Mouse (Mus musculus) liver, adult 10 weeks (tissue): Measurements from ENCODE around the gene Olfr397. TPM values are rescaled to one million over a fixed set of nuclear protein-coding genes. Genes with fewer than 3 reads are reported as not detected.

Source experiments
- polyA plus RNA-seq: library from polyadenylated mRNA; stranded (reverse); fragments of 350-450 nt; fragmentation: Illumina TruSeq; extraction: RNeasy Lipid Tissue Mini Kit (QIAGEN cat#74804); gene quantifications from one replicate; pipeline ENCODE4 v1.2.3, GENCODE M21; 2014; ENCODE audit warnings: low read depth, low replicate concordance

The Olfr397 gene
- not detected for polyA plus RNA-seq

DNA sequence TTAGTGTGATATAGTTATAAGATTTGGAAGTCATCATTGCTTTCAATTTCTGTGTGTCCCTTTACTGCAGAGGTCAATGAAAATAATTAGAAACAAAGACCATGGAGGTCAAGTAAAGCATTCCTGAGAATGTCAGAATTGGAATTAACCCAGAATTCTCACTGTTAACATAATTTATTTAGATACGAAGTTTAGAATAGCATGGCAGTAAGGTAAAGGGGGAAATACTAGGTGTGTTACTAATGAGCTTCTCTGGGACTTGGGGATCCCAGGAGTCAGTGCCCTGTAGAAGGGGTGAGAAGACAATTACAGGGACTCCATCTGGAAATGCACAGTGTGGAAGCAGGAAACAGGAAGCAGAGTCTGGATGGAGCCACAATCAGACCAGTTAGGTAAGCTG lies at the start of gene Olfr397:
TSS of gene Olfr397 (plus strand) at position 301 of the 400 bp plus-strand sequence.

DNA sequence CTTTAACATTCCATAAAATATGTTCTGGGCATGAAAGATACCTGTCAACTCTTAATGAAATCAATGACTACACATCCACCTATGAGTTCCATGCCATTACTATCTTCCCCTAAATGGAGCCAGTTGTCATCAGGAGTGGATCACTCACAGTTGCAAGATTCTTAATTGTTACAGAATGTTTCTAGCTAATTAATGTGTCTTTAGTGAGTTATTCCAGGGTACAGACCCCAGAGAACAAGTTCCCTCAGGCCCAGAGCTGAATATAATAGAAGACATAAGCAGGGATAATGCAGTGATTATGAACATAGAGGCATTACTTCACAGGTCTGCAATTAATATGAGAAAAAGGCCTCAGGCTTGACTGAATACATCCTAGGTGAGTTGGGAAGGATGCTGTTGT lies 24.2 kb upstream of the Olfr397 start, which contains the start of gene Olfr23:
TSS of gene Olfr23 (plus strand) at position 301 of the 400 bp plus-strand sequence.

DNA sequence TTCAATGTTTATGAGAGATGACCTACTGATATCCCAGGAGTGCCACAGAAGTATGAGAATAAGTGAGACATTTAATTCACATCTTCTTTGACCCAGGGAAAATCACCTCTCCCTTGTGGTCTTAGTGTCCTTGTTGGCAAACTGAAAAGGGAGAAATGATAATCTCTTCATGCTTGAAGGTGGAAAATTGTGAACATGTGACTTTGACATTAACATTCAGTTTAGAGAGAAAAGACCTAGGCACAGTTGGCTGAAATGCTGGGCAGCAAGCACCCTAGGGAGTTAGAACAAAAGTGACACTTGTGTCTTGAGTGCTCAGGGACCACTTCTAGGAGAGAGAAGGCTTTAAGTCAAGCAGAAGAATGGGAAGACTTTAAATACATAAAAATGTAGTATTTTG lies 29.7 kb downstream of the Olfr397 start, which contains the start of gene Olfr398:
TSS of gene Olfr398 (minus strand) at position 101 of the 400 bp plus-strand sequence.

Other genes with a start within 250 kb of the Olfr397 start
- not detected for gene Olfr389, start 180.1 kb upstream of the Olfr397 start, polyA plus RNA-seq
- not detected for gene Olfr390, start 177.9 kb upstream of the Olfr397 start, polyA plus RNA-seq
- not detected for gene Olfr391-ps, start 157.8 kb upstream of the Olfr397 start, polyA plus RNA-seq
- gene Olfr392, start 143.8 kb upstream of the Olfr397 start, polyA plus RNA-seq: not detected
- gene Olfr393, start 109.4 kb upstream of the Olfr397 start, polyA plus RNA-seq: not detected
- not detected for gene Olfr394, start 70.0 kb upstream of the Olfr397 start, polyA plus RNA-seq
- gene Olfr395, start 51.5 kb upstream of the Olfr397 start, polyA plus RNA-seq: not detected
- not detected for gene Olfr23, start 24.1 kb upstream of the Olfr397 start, polyA plus RNA-seq
- gene Olfr398, start 29.6 kb downstream of the Olfr397 start, polyA plus RNA-seq: not detected
- not detected for gene Olfr139, start 95.7 kb downstream of the Olfr397 start, polyA plus RNA-seq
- not detected for gene Olfr399, start 95.8 kb downstream of the Olfr397 start, polyA plus RNA-seq
- gene Zfp616, start 109.1 kb downstream of the Olfr397 start, polyA plus RNA-seq: not detected
- not detected for gene Olfr401, start 152.9 kb downstream of the Olfr397 start, polyA plus RNA-seq
- not detected for gene Olfr402, start 192.7 kb downstream of the Olfr397 start, polyA plus RNA-seq
- gene Olfr403, start 225.4 kb downstream of the Olfr397 start, polyA plus RNA-seq: not detected